Mouse (Mus musculus) bone marrow, adult 2 months (tissue): ENCODE data around the gene Mgat4e. TPM values are rescaled to one million over a fixed set of nuclear protein-coding genes. Genes with fewer than 3 reads are reported as not detected.
"Not testable (repeated sequence)": the region's sequence is repeated elsewhere in the genome, so short reads cannot be mapped to it uniquely, and the experiment has no call there.

Experiments used
- H3K27ac ChIP-seq: fragments of 200-500 bp; 2 replicates; pipeline ENCODE4 v1.5.1; 2012; ENCODE audit warnings: low read depth, mild to moderate bottlenecking, control low read depth, inconsistent platforms, low read length; ENCODE audit not compliant: control insufficient read depth, poor library complexity, insufficient read depth
- H3K4me1 ChIP-seq: fragments of 200-500 bp; 2 replicates; pipeline ENCODE4 v1.6.1; 2011; ENCODE audit warnings: low read length; ENCODE audit not compliant: control insufficient read depth, insufficient read depth
- H3K4me3 ChIP-seq: fragments of 200-500 bp; replicated peaks from 2 replicates; pipeline ENCODE3; 2011; ENCODE audit warnings: mild to moderate bottlenecking, low read depth, low read length, control low read depth; ENCODE audit not compliant: control insufficient read depth
- CTCF ChIP-seq: fragments of 200-500 bp; IDR thresholded peaks from 2 replicates; pipeline ENCODE4 v1.5.1; 2011; ENCODE audit warnings: low read length, control low read depth; ENCODE audit not compliant: control insufficient read depth, insufficient read depth
- POLR2A ChIP-seq: fragments of 200-500 bp; IDR thresholded peaks from 2 replicates; pipeline ENCODE4 v1.6.1; 2011; ENCODE audit warnings: low read depth, mild to moderate bottlenecking, control low read depth, low read length, borderline replicate concordance; ENCODE audit not compliant: control insufficient read depth
- WGBS: fragments of 180-500 bp; shearing (Covaris S2); methylation state at CpG from one replicate; pipeline ENCODE4 v1.1.7; 2018; 5-methylcytosine and 5-hydroxymethylcytosine counted together
- polyA plus RNA-seq: library from polyadenylated mRNA; stranded (reverse); fragments of >200 nt; gene quantifications from 2 replicates; pipeline ENCODE4 v1.2.4, GENCODE M21; 2011; ENCODE audit warnings: low replicate concordance; ENCODE audit not compliant: missing spikeins, insufficient read depth, insufficient read length

Gene Mgat4e
- polyA plus RNA-seq, 1 experiment = not detected

DNA sequence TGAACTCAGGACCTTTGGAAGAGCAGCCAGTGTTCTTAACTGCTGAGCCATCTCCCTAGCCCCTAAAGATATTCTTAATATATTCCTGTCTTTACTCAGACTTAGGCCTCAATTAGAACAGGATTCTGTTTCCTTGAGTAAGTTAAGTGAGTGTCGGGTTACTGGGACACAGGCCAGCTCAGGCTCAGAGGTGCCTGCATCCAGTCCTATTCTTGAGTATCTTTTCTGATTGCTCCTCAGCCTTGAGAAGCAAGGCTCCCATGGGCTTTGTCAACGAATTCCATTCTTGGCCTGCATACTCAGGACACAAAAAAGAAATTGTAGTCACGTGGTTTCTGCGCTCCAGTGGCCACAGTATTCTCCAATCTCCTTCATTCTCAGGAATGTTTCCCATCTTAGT lies 1.3 kb downstream of the Mgat4e start:
- WGBS = 88% methylated on average over 4 of the region's 4 CpGs
- H3K4me1 ChIP-seq = no peaks in the 10 kb centered on the region
- no peak for TF ChIP-seq CTCF
- no peak for TF ChIP-seq POLR2A
- no peak overlapping the region for H3K4me3 ChIP-seq
- H3K27ac ChIP-seq = no peak overlapping the region

DNA sequence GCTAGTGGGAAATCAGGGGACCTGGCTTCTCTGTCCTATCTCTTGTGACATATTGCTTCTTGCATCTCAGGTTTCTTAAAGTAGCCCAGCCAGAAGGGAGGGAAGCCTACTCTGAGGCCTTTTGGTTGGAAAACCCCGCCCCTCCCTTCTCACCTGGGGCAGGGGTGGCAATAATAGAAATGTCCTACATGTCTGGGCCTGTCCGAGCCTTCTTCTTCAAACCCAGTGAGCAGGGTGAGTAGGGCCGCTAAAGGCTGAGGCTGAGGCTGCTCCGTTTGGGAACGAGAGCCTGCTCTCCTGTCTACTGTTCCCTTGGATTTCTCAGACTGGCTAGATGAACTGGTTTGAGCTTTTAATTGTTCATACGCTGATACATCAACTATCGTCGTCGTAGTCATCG lies 8.9 kb downstream of the Mgat4e start:
- no peak for TF ChIP-seq POLR2A
- no peak for TF ChIP-seq CTCF
- Histone ChIP-seq H3K27ac (no peak overlapping the region), H3K4me1 (peaks cover 1% of the 10 kb centered on the region; the same call in 1 of the 2 replicates), H3K4me3 (no peak overlapping the region)
- 90% methylated on average over 10 of the region's 10 CpGs for WGBS

- H3K4me3 ChIP-seq = no peak overlapping the region
- H3K27ac ChIP-seq = no peak overlapping the region
- WGBS = 70% methylated on average over 3 of the region's 3 CpGs
- no peak for TF ChIP-seq CTCF
- no peak for TF ChIP-seq POLR2A
- H3K4me1 ChIP-seq = peaks cover 1% of the 10 kb centered on the region; the same call in 1 of the 2 replicates
Observed at GRCm38 (mm10) chr1:134535513-134535912, 14.0 kb downstream of the Mgat4e start.

- H3K4me3 ChIP-seq = no peak overlapping the region
- 98% methylated on average over 1 of the region's 1 CpGs for WGBS
- no peak overlapping the region for H3K27ac ChIP-seq
- no peak for TF ChIP-seq CTCF
- no peak for TF ChIP-seq POLR2A
- H3K4me1 ChIP-seq = peaks cover 1% of the 10 kb centered on the region; the same call in 1 of the 2 replicates
Observed at GRCm38 (mm10) chr1:134535054-134535453, 14.4 kb downstream of the Mgat4e start.

DNA sequence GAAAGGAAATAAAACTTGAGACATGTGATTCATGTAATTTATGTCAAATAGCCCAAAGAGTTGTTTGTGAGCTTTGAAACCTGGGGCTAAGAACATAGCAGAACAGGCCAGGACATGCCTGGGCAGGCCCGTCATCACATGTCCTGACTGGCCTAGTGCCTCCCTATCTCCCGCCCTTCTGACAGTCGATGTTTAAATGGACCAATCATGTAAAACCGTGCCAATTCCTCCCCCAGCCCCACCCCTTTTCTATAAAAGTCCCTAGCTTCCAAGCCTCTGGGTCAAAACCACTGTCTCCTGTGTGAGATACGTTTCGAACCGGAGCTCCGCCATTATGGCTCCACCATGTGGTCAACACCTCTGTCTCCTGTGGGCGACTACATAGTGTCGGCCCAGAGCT lies 15.8 kb downstream of the Mgat4e start:
- 93% methylated on average over 10 of the region's 10 CpGs for WGBS
- not testable (repeated sequence) for H3K4me3 ChIP-seq, H3K27ac ChIP-seq

GRCm38 (mm10) chr1:134530618-134531017 lies 18.9 kb downstream of the Mgat4e start:
- H3K4me3 ChIP-seq = no peak overlapping the region
- no peak overlapping the region for H3K27ac ChIP-seq
- TF ChIP-seq POLR2A (no peak), CTCF (no peak)
- WGBS = 80% methylated on average over 6 of the region's 6 CpGs
- H3K4me1 ChIP-seq = no peaks in the 10 kb centered on the region; the same call in 1 of the 2 replicates

More for the DNA sequence above, 15.8 kb downstream of the Mgat4e start:
- not testable (repeated sequence) for H3K4me1 ChIP-seq

- WGBS = 53% methylated on average over 6 of the region's 6 CpGs
- TF ChIP-seq POLR2A = no peak
- no peak for TF ChIP-seq CTCF
- Histone ChIP-seq H3K4me1 (peaks cover 2% of the 10 kb centered on the region), H3K4me3 (no peak overlapping the region), H3K27ac (peak overlapping the region; percentile 75)
Observed at GRCm38 (mm10) chr1:134526752-134527151, 22.7 kb downstream of the Mgat4e start.

- no peak for TF ChIP-seq CTCF
- no peak for TF ChIP-seq POLR2A
- H3K27ac ChIP-seq = no peak overlapping the region
- H3K4me3 ChIP-seq = no peak overlapping the region
- peaks cover 2% of the 10 kb centered on the region for H3K4me1 ChIP-seq
- 90% methylated on average over 1 of the region's 1 CpGs for WGBS
Observed at GRCm38 (mm10) chr1:134525015-134525414, 24.5 kb downstream of the Mgat4e start.

DNA sequence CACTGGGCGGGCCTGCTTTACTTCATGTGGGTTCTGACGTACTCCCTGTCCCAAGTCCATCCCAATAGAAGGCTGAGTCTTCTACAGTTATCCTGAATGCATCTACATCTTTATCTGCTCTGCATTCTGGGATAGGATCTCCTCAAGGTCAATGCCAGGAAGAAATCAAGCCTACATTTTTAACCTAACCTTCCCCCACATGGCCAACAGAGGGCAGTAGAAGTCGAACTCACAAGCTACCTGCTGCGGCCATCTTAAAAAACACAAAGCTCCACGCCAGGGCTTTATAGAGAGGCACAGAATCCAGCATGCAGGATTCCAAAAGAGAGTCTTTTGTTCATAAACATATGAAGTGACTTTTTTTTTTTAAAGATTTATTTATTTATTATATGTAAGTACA lies 25.1 kb downstream of the Mgat4e start:
- Histone ChIP-seq H3K27ac (no peak overlapping the region), H3K4me3 (no peak overlapping the region), H3K4me1 (peaks cover 2% of the 10 kb centered on the region)
- TF ChIP-seq POLR2A (no peak), CTCF (peak; percentile 60)
- WGBS = 57% methylated on average over 5 of the region's 5 CpGs
